Mouse (Mus musculus) 3T3-L1 (cell line): ENCODE data around the gene Cmah.

ENCODE experiments used
- DNase-seq: peaks from one replicate; pipeline ENCODE4 v3.0.0-alpha.2; 2015; ENCODE audit warnings: low read depth, low spot score

The Cmah gene

GRCm38 (mm10) chr13:24481615-24482295 is 154.6 kb downstream of the Cmah start:
- peak; percentile 77 for DNase-seq

DNA sequence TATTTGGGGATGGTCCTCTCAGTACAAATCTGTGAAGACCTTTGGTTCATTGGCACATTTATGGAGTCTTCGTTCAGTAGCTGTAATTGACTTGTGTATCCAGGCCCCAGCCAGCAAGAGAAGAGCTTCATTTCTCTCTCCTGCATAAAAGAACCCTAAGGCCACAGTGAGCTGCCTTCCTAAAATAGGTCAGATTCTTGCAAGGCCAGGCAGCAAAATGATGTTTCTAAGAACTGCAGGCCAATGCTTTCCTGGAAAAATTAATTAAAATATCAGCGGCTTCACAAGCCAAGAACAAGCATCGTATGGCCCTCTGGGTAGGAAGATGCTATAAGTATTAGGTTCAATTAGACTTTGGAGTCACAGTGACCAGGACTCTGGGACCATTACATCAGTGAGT is 156.5 kb downstream of the Cmah start:
- DNase-seq, result no peak

GRCm38 (mm10) chr13:24484811-24485210 is 157.6 kb downstream of the Cmah start:
- no peak for DNase-seq

GRCm38 (mm10) chr13:24485964-24486363 is 158.8 kb downstream of the Cmah start:
- DNase-seq, result no peak

GRCm38 (mm10) chr13:24486403-24486802 is 159.2 kb downstream of the Cmah start:
- no peak for DNase-seq

DNA sequence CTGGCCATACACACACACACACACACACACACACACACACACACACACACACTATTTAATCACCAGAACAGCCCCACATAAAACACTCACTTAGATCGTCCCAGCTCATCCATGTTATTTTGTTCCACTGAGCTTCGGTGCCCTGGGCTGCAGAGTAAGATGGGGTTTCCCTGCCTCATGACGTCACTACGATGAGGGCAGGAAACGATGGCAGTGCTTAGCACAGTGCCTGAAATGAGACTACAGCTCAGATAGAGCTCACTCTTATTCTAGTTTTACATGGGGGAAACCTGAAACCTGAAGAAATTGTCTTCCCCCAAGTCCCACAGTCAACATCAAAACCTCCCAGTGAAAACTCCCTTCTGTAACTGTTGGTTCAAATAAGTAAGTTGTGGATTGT is 159.9 kb downstream of the Cmah start:
- DNase-seq, result no peak

DNA sequence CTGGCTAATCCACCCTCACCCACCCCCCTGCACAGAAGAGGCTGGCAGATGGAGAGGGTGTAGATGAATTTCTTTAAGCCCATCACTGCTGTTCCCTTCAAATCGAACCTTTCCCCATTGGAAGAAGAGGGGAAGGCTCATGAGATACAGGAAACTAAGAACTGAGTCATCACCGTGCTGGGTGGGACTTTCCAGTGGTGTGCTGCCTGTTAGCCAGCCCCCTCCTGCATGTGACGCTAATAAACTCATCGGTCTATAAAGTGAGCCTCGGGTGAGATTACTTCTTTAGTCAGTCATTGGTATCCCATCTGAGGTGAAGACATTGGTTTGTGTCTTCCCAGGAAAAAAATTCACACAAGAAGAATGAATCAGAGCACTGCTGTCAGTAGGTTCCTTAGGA is 160.3 kb downstream of the Cmah start:
- DNase-seq, result peak; percentile 11

DNA sequence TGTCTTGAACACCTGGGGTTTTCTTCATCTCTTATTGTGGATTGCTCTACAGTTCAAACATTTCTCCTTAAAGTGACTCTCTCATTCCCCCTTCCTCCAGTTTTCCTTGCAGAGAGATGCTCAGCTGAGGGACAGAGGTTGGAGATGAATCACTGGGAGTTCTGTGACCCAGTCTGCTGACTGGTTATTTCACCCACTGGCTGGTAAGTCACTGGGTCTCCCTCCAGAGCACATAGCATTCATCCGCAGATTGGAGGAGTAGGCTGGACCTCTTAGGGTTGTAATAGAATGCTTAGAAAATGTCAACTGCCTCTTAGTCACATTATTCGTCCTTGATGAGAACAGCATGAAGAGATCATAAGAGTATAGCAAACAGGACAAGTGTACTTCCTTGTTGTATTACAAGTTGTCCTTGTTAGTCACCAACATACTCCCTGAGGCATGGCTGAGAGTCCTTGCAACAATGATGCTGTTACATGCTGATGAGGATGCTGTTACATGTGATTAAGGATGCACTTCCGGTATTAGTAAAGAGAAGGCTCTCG is 161.4 kb downstream of the Cmah start:
- DNase-seq, result no peak

DNA sequence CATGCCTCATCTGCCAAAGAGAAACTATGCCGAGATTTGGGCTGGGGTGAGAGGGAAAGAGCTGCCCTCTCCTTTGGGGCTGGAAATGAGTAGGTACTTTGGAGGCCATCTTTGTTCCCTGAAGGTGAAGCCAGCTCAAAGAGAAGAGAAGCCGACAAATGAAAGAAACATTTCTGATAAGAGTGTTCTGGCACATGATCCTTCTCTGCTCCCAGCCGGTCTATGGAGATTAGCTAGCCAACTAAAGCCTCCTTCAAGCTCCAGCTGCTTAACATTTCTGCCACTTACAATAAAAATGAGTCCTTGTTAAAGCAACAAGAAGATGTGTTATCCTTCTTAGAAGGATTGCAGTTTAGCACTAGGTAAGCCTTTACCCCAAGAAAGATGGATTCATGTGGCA is 162.3 kb downstream of the Cmah start:
- no peak for DNase-seq

DNA sequence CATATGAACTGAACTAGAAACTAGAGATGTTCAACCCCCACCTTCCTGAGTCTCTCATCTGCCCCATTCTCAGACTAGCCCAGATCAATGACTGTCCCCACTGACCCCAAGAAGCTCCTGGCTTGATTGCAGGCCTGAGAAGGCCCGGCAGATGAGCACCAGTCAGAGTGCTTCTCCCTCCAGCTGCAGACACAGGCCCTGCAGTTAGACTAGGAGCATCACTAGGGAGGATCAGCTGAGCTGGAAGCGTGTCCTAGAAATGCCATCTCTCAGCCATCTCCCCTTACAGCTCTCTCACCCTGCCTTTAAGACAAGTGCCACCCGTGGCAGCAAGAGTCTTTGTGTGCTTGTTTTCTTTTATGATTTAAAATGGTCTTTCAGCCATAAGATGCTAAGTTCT is 162.8 kb downstream of the Cmah start:
- DNase-seq, result no peak

- no peak for DNase-seq
These were observed 163.9 kb downstream of the Cmah start for GRCm38 (mm10) chr13:24491101-24491500.

- DNase-seq, result no peak
These were observed 166.6 kb downstream of the Cmah start for GRCm38 (mm10) chr13:24493784-24494183.

GRCm38 (mm10) chr13:24496353-24496752 is 169.1 kb downstream of the Cmah start:
- DNase-seq, result no peak

DNA sequence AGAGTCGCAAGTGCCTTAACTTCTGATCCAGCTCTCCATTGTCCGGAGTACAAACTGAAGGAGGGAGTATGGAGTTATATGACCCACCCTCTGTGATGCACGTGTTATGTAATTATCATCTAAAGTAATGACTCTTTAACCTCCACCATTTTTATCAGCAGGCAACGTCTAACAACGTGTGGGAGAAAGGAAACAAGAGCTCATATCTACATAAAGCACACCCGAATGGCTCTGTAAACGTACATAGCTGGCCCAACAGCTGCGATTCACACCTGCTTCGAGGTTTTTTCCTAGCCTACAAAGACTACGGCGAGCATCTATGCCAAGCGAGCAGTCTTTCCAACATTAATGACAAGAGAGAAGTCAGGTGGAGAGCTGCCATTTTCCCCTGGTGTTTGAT is 169.8 kb downstream of the Cmah start:
- no peak for DNase-seq

DNA sequence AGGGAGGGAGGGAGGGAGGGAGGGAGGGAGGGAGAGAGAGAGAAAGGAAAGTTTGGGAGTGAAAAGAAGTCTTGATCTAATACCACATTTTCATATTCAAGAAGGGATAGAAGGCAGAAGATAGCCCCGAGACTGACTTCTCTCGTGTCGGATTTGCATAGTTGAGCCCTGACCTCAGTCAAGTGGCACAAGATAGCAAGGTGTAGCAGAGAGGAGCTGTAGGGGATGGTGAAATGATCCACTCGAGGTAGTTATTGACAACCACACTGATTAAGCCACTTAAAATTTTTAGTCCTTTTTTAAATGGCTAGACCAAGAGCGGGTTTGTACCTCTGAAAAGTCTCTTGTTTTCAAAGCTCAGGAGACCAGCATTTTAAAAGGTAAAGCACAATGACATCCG is 171.1 kb downstream of the Cmah start:
- DNase-seq, result no peak

GRCm38 (mm10) chr13:24499505-24499904 is 172.3 kb downstream of the Cmah start:
- DNase-seq, result peak; percentile 42

GRCm38 (mm10) chr13:24501179-24501905 is 174.1 kb downstream of the Cmah start:
- DNase-seq, result no peak

- no peak for DNase-seq
These were observed 174.7 kb downstream of the Cmah start for GRCm38 (mm10) chr13:24501919-24502318.

- no peak for DNase-seq
These were observed 178.6 kb downstream of the Cmah start for GRCm38 (mm10) chr13:24505812-24506211.

DNA sequence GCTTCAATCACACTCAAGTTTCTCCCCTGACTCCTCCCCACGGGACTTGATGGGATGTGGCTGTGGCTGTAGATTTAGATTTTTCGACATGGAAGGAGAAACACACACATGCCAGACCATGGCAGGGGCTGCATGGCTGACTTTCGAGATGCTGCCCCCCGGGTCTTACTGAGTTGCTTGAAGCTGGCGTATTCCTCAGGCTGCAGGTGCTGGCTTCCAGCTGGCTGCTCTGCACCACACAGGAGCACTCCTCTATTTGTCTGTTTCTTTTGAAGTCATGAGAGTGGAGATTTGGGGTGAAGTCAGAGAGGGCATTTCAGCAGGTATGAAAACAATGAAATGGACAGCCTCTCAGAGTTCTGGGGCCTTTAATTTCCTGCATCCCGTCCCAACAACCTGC is 180.0 kb downstream of the Cmah start:
- no peak for DNase-seq

GRCm38 (mm10) chr13:24508917-24509316 is 181.7 kb downstream of the Cmah start:
- DNase-seq, result no peak

DNA sequence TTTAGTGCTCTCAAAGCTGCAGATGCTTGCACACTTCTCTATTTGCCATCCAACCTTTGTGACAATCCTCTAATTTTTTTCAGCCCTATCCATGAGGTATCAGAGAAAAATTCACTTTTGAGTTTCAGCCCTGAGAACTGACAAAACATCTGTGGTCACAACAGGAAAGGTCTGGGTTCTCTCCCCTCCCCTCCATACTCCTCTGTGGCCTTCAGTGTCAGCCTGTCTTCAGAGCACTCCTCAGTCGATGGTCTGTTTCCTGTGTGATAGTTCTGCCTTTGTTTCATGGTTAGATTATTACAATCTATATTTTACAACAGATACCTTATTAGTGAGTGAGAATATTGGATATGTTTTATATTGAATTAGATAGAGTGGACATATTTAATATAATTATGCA is 184.2 kb downstream of the Cmah start:
- no peak for DNase-seq

GRCm38 (mm10) chr13:24511932-24512520 is 184.8 kb downstream of the Cmah start:
- no peak for DNase-seq
